Mouse (Mus musculus): ENCODE measurements around the gene Rnase9.

DNA sequence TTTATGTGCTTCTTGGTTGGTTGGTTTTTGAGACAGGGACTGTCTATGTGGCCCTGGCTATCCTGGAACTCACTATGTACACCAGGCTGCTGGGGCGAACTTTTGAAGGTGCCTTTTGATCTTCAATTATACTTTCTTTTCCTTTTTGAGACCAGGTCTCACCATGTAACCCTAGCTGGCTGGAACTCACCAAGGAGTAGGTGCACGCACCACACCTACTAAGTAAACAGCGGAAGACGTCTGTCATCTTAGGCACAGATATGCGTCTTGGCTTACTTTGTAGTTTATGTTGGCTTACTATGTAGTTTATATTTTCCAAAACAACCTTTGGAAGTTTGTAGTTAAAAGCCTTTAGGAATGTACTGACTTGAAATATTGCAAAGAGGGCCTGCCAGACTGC lies 27.3 kb upstream of the Rnase9 start:
- no peak for TF ChIP-seq POLR2A (IDR thresholded peaks at IDR 0.05; ENCODE audit: extremely low read depth, insufficient read depth, low read length)
- TF ChIP-seq CTCF (IDR thresholded peaks at IDR 0.05; ENCODE audit: low read depth, low read length): no peak
